In genomic region chr19:15032297-15032947, GRCm38 (mm10) we compare ENCODE assay signal across 24 mouse cellular contexts.
DNase-seq lines count a peak whose midpoint lies in the region; ATAC-seq and TF ChIP-seq lines count a peak whose summit lies in the region.
"Had no signal": no experiment of that assay in that cellular context is flagged by ENCODE, and none has a peak within 500 bp of the region (broad histone marks: within the 10 kb centered on the region; RNA-seq: fewer than 3 reads in every experiment).

No protein-coding gene starts in this region.

- WGBS in liver, adult 2 months: 71% methylated on average over 9 of the region's 9 CpGs
- WGBS in liver, embryonic 11.5 days: 69% methylated on average over 9 of the region's 9 CpGs
- WGBS in intestine, embryonic 16.5 days: 68% methylated on average over 9 of the region's 9 CpGs

- H3K27ac ChIP-seq in liver, adult 2 months (replicated peaks; ENCODE audit: insufficient read depth, low read depth, low read length): no peak overlapping the region
- H3K27ac ChIP-seq in liver, embryonic 11.5 days (ENCODE audit: low read depth, low read length): no peak overlapping the region
- peak overlapping the region; percentile 54; the same call in 1 of the 2 replicates for H3K27ac ChIP-seq in intestine, embryonic 16.5 days (ENCODE audit: low read length)
- H3K27ac ChIP-seq: embryonic facial prominence, embryonic 12.5 days; embryonic facial prominence, embryonic 15.5 days; hindbrain, embryonic 12.5 days; hindbrain, embryonic 15.5 days had no signal

- no peaks in the 10 kb centered on the region for H3K9me3 ChIP-seq in liver, embryonic 11.5 days (ENCODE audit: control insufficient read depth, low read length)
- no peaks in the 10 kb centered on the region for H3K9me3 ChIP-seq in intestine, embryonic 16.5 days (ENCODE audit: control insufficient read depth, low read length)
- H3K9me3 ChIP-seq: embryonic facial prominence, embryonic 12.5 days; embryonic facial prominence, embryonic 15.5 days; G1E; hindbrain, embryonic 12.5 days; hindbrain, embryonic 15.5 days had no signal

- no peaks in the 10 kb centered on the region for H3K4me1 ChIP-seq in liver, adult 2 months (ENCODE audit: control insufficient read depth, insufficient read depth, low read length)
- no peaks in the 10 kb centered on the region for H3K4me1 ChIP-seq in liver, embryonic 11.5 days (replicated peaks; ENCODE audit: control insufficient read depth, insufficient read depth, low read length)
- peaks cover 4% of the 10 kb centered on the region; the same call in 1 of the 2 replicates for H3K4me1 ChIP-seq in intestine, embryonic 16.5 days (ENCODE audit: control insufficient read depth, insufficient read depth, low read length)
- H3K4me1 ChIP-seq: hindbrain, embryonic 15.5 days had no signal

- H3K4me2 ChIP-seq in liver, embryonic 11.5 days: no peak overlapping the region
- H3K4me2 ChIP-seq in intestine, embryonic 16.5 days (ENCODE audit: low read depth, low read length): no peak overlapping the region
- H3K4me2 ChIP-seq: embryonic facial prominence, embryonic 12.5 days; embryonic facial prominence, embryonic 15.5 days; heart, embryonic 11.5 days; hindbrain, embryonic 12.5 days; hindbrain, embryonic 15.5 days had no signal

- no peak for TF ChIP-seq POLR2A in liver, adult 2 months (IDR thresholded peaks at IDR 0.05; ENCODE audit: extremely low read depth, insufficient read depth, low read length)

- peak; percentile 1 for DNase-seq in liver, adult 2 months (ENCODE audit: extremely low read depth, low read depth, low spot score)
- DNase-seq in liver, embryonic 11.5 days (ENCODE audit: low spot score): no peak
- DNase-seq in ZHBTc4 (ENCODE audit: low read depth, low spot score): peak; percentile 9
- no peak for DNase-seq in T-cell, adult 2 months (ENCODE audit: low spot score)
- DNase-seq in gastrocnemius, adult 18-20 months (ENCODE audit: low spot score): no peak
- DNase-seq: adrenal gland, postnatal 10 days; adrenal gland, postnatal 36 days; B cell, adult 2 months; cerebellum, adult 11 months; cerebellum, adult 9-10 months; cerebellum, postnatal 14 days; forebrain, postnatal 0 days; gastrocnemius, postnatal 25 days; kidney, adult 2 months had no signal

- no peak for ATAC-seq in liver, embryonic 11.5 days (replicated peaks; ENCODE audit: low FRiP score)
- ATAC-seq in intestine, embryonic 16.5 days: peak; percentile 85
- ATAC-seq: forebrain, embryonic 14.5 days; forebrain, postnatal 0 days; Patski had no signal

- no peak overlapping the region for H3K4me3 ChIP-seq in liver, adult 2 months (ENCODE audit: insufficient read depth, low read depth, low read length)
- H3K4me3 ChIP-seq in liver, embryonic 11.5 days (ENCODE audit: low read depth, low read length): no peak overlapping the region
- H3K4me3 ChIP-seq in intestine, embryonic 16.5 days (ENCODE audit: low read length): no peak overlapping the region
- H3K4me3 ChIP-seq: embryonic facial prominence, embryonic 12.5 days; embryonic facial prominence, embryonic 15.5 days; hindbrain, embryonic 12.5 days; hindbrain, embryonic 15.5 days had no signal

- no peaks in the 10 kb centered on the region for H3K79me2 ChIP-seq in liver, adult 2 months (ENCODE audit: control insufficient read depth, insufficient read depth, low read length)

- no peaks in the 10 kb centered on the region for H3K36me3 ChIP-seq in liver, adult 2 months (ENCODE audit: control insufficient read depth, insufficient read depth, low read length)
- no peaks in the 10 kb centered on the region for H3K36me3 ChIP-seq in liver, embryonic 11.5 days (ENCODE audit: control insufficient read depth, insufficient read depth, low read length)
- H3K36me3 ChIP-seq in intestine, embryonic 16.5 days (ENCODE audit: control insufficient read depth, insufficient read depth, low read length): no peaks in the 10 kb centered on the region
- H3K36me3 ChIP-seq: embryonic facial prominence, embryonic 12.5 days; embryonic facial prominence, embryonic 15.5 days; G1E; hindbrain, embryonic 12.5 days; hindbrain, embryonic 15.5 days had no signal

- H3K9ac ChIP-seq in liver, adult 2 months (ENCODE audit: low read depth, low read length): no peak overlapping the region
- H3K9ac ChIP-seq in liver, embryonic 11.5 days (ENCODE audit: low read depth, low read length): no peak overlapping the region
- H3K9ac ChIP-seq in intestine, embryonic 16.5 days (ENCODE audit: low read depth, low read length): no peak overlapping the region
- H3K9ac ChIP-seq: embryonic facial prominence, embryonic 12.5 days; embryonic facial prominence, embryonic 15.5 days; forebrain, postnatal 0 days; hindbrain, embryonic 12.5 days; hindbrain, embryonic 15.5 days had no signal

- no peaks in the 10 kb centered on the region for H3K27me3 ChIP-seq in liver, adult 2 months (ENCODE audit: control insufficient read depth, insufficient read depth, low read length)
- H3K27me3 ChIP-seq in liver, embryonic 11.5 days (replicated peaks; ENCODE audit: control insufficient read depth, insufficient read depth, low read length): no peaks in the 10 kb centered on the region
- no peaks in the 10 kb centered on the region for H3K27me3 ChIP-seq in intestine, embryonic 16.5 days (replicated peaks; ENCODE audit: control insufficient read depth, insufficient read depth, low read length)
- H3K27me3 ChIP-seq: CH12.LX; embryonic facial prominence, embryonic 12.5 days had no signal

- no peak for TF ChIP-seq CTCF in liver, adult 2 months (IDR thresholded peaks at IDR 0.05; ENCODE audit: low read depth, low read length)

Comparison
In these comparisons a context has a peak if more than half of its experiments do, and no peak if none do; other contexts are left out.
1. DNase-seq: peak in liver, adult 2 months (single experiment) and ZHBTc4 (single experiment); none in liver, embryonic 11.5 days (single experiment), T-cell, adult 2 months (single experiment) and gastrocnemius, adult 18-20 months (single experiment).